Mouse (Mus musculus) heart, embryonic 10.5 days (tissue): ENCODE results near the gene Gm17660. TPM values are rescaled to one million over a fixed set of nuclear protein-coding genes. Genes with fewer than 3 reads are reported as not detected.
"Not testable (repeated sequence)": the region's sequence is repeated elsewhere in the genome, so short reads cannot be mapped to it uniquely, and the experiment has no call there.

ENCODE experiments used
- DNase-seq: peaks from one replicate; pipeline ENCODE4 v3.0.0-alpha.2; 2017; ENCODE audit warnings: low spot score
- H3K27ac ChIP-seq: fragments of 300-500 bp; sonication (generic); 2 replicates; pipeline ENCODE4 v1.5.1; 2016; ENCODE audit warnings: mild to moderate bottlenecking
- H3K27me3 ChIP-seq: fragments of 300-500 bp; sonication (generic); 2 replicates; pipeline ENCODE4 v1.6.1; 2016; ENCODE audit warnings: mild to moderate bottlenecking; ENCODE audit not compliant: poor library complexity, insufficient read depth, severe bottlenecking
- H3K36me3 ChIP-seq: fragments of 300-500 bp; sonication (generic); 2 replicates; pipeline ENCODE4 v1.6.1; 2016; ENCODE audit warnings: mild to moderate bottlenecking, moderate library complexity
- H3K4me1 ChIP-seq: fragments of 300-500 bp; sonication (generic); 2 replicates; pipeline ENCODE4 v1.6.1; 2016; ENCODE audit warnings: mild to moderate bottlenecking
- H3K4me3 ChIP-seq: fragments of 300-500 bp; sonication (generic); 2 replicates; pipeline ENCODE4 v1.5.1; 2016; ENCODE audit warnings: mild to moderate bottlenecking, moderate library complexity
- H3K9me3 ChIP-seq: fragments of 300-500 bp; sonication (generic); 2 replicates; pipeline ENCODE4 v1.6.1; 2016; ENCODE audit warnings: mild to moderate bottlenecking, moderate library complexity
- WGBS: fragments of 180-500 bp; shearing (Covaris S2); methylation state at CpG from one replicate; pipeline ENCODE4 v1.1.7; 2016; 5-methylcytosine and 5-hydroxymethylcytosine counted together
- microRNA-seq: library from miRNA; unstranded; fragments of <30 nt; microRNA quantifications from one replicate; pipeline ENCODE4, GENCODE M21; 2017
- polyA plus RNA-seq: library from polyadenylated mRNA; unstranded; fragments of >200 nt; fragmentation: Nextera tagmentation; extraction: Ambion mirVana; gene quantifications from 2 replicates; pipeline ENCODE4 v1.2.1, GENCODE M21; 2016

The Gm17660 gene
- polyA plus RNA-seq, 1 experiment from 2014 or later, result not detected

- H3K4me1 ChIP-seq, result peaks cover 36% of the 10 kb centered on the region
- not testable (repeated sequence) for H3K27me3 ChIP-seq, H3K27ac ChIP-seq, DNase-seq, H3K9me3 ChIP-seq, H3K4me3 ChIP-seq, H3K36me3 ChIP-seq
- 87% methylated on average over 5 of the region's 5 CpGs for WGBS
These were observed 53.2 kb downstream of the Gm17660 start for GRCm38 (mm10) chr5:104024193-104024592.

- Histone ChIP-seq H3K9me3 (no peaks in the 10 kb centered on the region), H3K27me3 (no peaks in the 10 kb centered on the region), H3K4me1 (peaks cover 39% of the 10 kb centered on the region), H3K4me3 (no peak overlapping the region), H3K27ac (no peak overlapping the region), H3K36me3 (no peaks in the 10 kb centered on the region)
- no peak for DNase-seq
- WGBS, result 79% methylated on average over 8 of the region's 8 CpGs
These were observed 54.0 kb downstream of the Gm17660 start for GRCm38 (mm10) chr5:104023289-104024020.

GRCm38 (mm10) chr5:104022558-104022957, 54.9 kb downstream of the Gm17660 start:
- H3K4me3 ChIP-seq, result peak overlapping the region; percentile 67
- H3K27ac ChIP-seq, result peak overlapping the region; percentile 87
- H3K27me3 ChIP-seq, result no peaks in the 10 kb centered on the region
- H3K9me3 ChIP-seq, result no peaks in the 10 kb centered on the region
- peaks cover 39% of the 10 kb centered on the region for H3K4me1 ChIP-seq
- peaks cover 3% of the 10 kb centered on the region for H3K36me3 ChIP-seq
- DNase-seq, result no peak
- 35% methylated on average over 5 of the region's 5 CpGs for WGBS

- no peaks in the 10 kb centered on the region for H3K27me3 ChIP-seq
- H3K9me3 ChIP-seq, result no peaks in the 10 kb centered on the region
- H3K4me3 ChIP-seq, result peak within 1 kb of the TSS; percentile 67
- peaks cover 39% of the 10 kb centered on the region for H3K4me1 ChIP-seq
- peaks cover 11% of the 10 kb centered on the region for H3K36me3 ChIP-seq
- H3K27ac ChIP-seq, result peak within 1 kb of the TSS; percentile 87
- under 1% methylated on average over 31 of the region's 31 CpGs for WGBS
- peak; percentile 94 for DNase-seq
These were observed 55.6 kb downstream of the Gm17660 start, which contains the start of gene Hsd17b11 for GRCm38 (mm10) chr5:104021597-104022378. Hsd17b11 (minus strand) TSS chr5:104021919.

Small RNA genes within 50 kb of the gene (microRNA-seq; reads per million reads assigned to microRNA genes)
- 6.8 reads per million, percentile 21 among the genes with 10 or more reads in this experiment for gene Mir5619

Other genes starting within 250 kb of the Gm17660 start
- 7.2 and 9.3 TPM in 2 replicates for gene Klhl8, start 166.3 kb downstream of the Gm17660 start, polyA plus RNA-seq
- gene Hsd17b13, start 100.2 kb downstream of the Gm17660 start, polyA plus RNA-seq, result not detected in 2 replicates
- gene Hsd17b11, start 55.7 kb downstream of the Gm17660 start, polyA plus RNA-seq, result 2.5 and 3.6 TPM in 2 replicates
- 55.5 and 68.7 TPM in 2 replicates for gene Nudt9, start 31.3 kb downstream of the Gm17660 start, polyA plus RNA-seq
- 11.4 and 17.7 TPM in 2 replicates for gene Sparcl1, start 36.1 kb upstream of the Gm17660 start, polyA plus RNA-seq
- not detected in 2 replicates for gene Dspp, start 93.1 kb upstream of the Gm17660 start, polyA plus RNA-seq
- gene Dmp1, start 125.0 kb upstream of the Gm17660 start, polyA plus RNA-seq, result 0.06 TPM in 1 of 2 replicates, not detected in the other
- gene Ibsp, start 221.6 kb upstream of the Gm17660 start, polyA plus RNA-seq, result not detected in 2 replicates
- gene Mepe, start 247.7 kb upstream of the Gm17660 start, polyA plus RNA-seq, result not detected in 2 replicates